Mouse (Mus musculus) C2C12 (cell line): Measurements from ENCODE around the gene Rest. TPM values are rescaled to one million over a fixed set of nuclear protein-coding genes. Genes with fewer than 3 reads are reported as not detected.

Source experiments
- H3K27me3 ChIP-seq: one replicate; pipeline ENCODE4 v1.6.1; 2011; ENCODE audit not compliant: control insufficient read depth, insufficient read depth, insufficient read length
- H3K36me3 ChIP-seq: one replicate; pipeline ENCODE4 v1.6.1; 2011; ENCODE audit not compliant: control insufficient read depth, insufficient read depth
- H3K4me3 ChIP-seq: one replicate; pipeline ENCODE4 v1.5.1; 2011; ENCODE audit warnings: mild to moderate bottlenecking, control low read depth; ENCODE audit not compliant: poor library complexity, insufficient read depth, severe bottlenecking
- H3K79me2 ChIP-seq: one replicate; pipeline ENCODE4 v1.6.1; 2011; ENCODE audit not compliant: control insufficient read depth, insufficient read depth
- H3K79me3 ChIP-seq: one replicate; pipeline ENCODE4 v1.6.1; 2011; ENCODE audit warnings: low read depth, control low read depth
- H3ac ChIP-seq: one replicate; pipeline ENCODE3; 2011; ENCODE audit warnings: low read depth; ENCODE audit not compliant: control insufficient read depth, insufficient read length
- CEBPB ChIP-seq: IDR thresholded peaks from one replicate; pipeline ENCODE4 v1.6.1; 2011; ENCODE audit warnings: low read depth, mild to moderate bottlenecking, control low read depth, moderate library complexity
- CTCF ChIP-seq: IDR thresholded peaks from one replicate; pipeline ENCODE4 v1.5.1; 2011; ENCODE audit not compliant: control insufficient read depth, insufficient read depth, insufficient read length
- FOSL1 ChIP-seq: IDR thresholded peaks from one replicate; pipeline ENCODE4 v1.8.0; 2011; ENCODE audit warnings: mild to moderate bottlenecking, low read length; ENCODE audit not compliant: poor library complexity, insufficient read depth, severe bottlenecking
- MAX ChIP-seq: IDR thresholded peaks from one replicate; pipeline ENCODE4 v1.6.1; 2011; ENCODE audit warnings: mild to moderate bottlenecking, control low read depth
- MYOD1 ChIP-seq: IDR thresholded peaks from one replicate; pipeline ENCODE4 v1.6.1; 2011; ENCODE audit warnings: low read depth; ENCODE audit not compliant: control insufficient read depth, insufficient read length
- MYOG ChIP-seq: IDR thresholded peaks from one replicate; pipeline ENCODE4 v1.6.1; 2011; ENCODE audit not compliant: control insufficient read depth, insufficient read length; ENCODE audit errors: extremely low read depth
- USF1 ChIP-seq: IDR thresholded peaks from one replicate; pipeline ENCODE4 v1.6.1; 2011; ENCODE audit warnings: low read depth, mild to moderate bottlenecking, control low read depth, moderate library complexity
- polyA plus RNA-seq: library from polyadenylated mRNA; unstranded; fragments of >200 nt; fragmentation: generic; extraction: Trizol; gene quantifications from one replicate; pipeline ENCODE4 v1.2.1, GENCODE M21; 2012; ENCODE audit warnings: missing spikeins

The Rest gene
- polyA plus RNA-seq, 1 experiment: 7.1 TPM

- TF ChIP-seq CEBPB (no peak), USF1 (no peak), MYOG (no peak), MYOD1 (no peak), MAX (no peak), FOSL1 (no peak), CTCF (no peak)
- Histone ChIP-seq H3ac (no peak overlapping the region), H3K79me2 (peaks cover 66% of the 10 kb centered on the region), H3K36me3 (peaks cover 31% of the 10 kb centered on the region), H3K79me3 (peaks cover 54% of the 10 kb centered on the region), H3K4me3 (no peak overlapping the region), H3K27me3 (no peaks in the 10 kb centered on the region)
Measured at GRCm38 (mm10) chr5:77267441-77267840, 2.1 kb downstream of the Rest start.

GRCm38 (mm10) chr5:77267957-77268624, 2.8 kb downstream of the Rest start:
- Histone ChIP-seq H3K4me3 (no peak overlapping the region), H3ac (no peak overlapping the region), H3K27me3 (no peaks in the 10 kb centered on the region), H3K36me3 (peaks cover 36% of the 10 kb centered on the region), H3K79me3 (peaks cover 58% of the 10 kb centered on the region), H3K79me2 (peaks cover 73% of the 10 kb centered on the region)
- TF ChIP-seq MYOD1: no peak
- TF ChIP-seq USF1: no peak
- no peak for TF ChIP-seq CTCF
- TF ChIP-seq MAX: no peak
- no peak for TF ChIP-seq FOSL1
- TF ChIP-seq MYOG: no peak
- no peak for TF ChIP-seq CEBPB

- no peak overlapping the region for H3ac ChIP-seq
- H3K79me2 ChIP-seq: peaks cover 86% of the 10 kb centered on the region
- TF ChIP-seq CTCF (no peak), MAX (no peak), MYOD1 (no peak), FOSL1 (no peak), USF1 (no peak), MYOG (no peak), CEBPB (no peak)
- H3K79me3 ChIP-seq: peaks cover 71% of the 10 kb centered on the region
- peaks cover 46% of the 10 kb centered on the region for H3K36me3 ChIP-seq
- H3K27me3 ChIP-seq: no peaks in the 10 kb centered on the region
- no peak overlapping the region for H3K4me3 ChIP-seq
Measured at GRCm38 (mm10) chr5:77269399-77269798, 4.1 kb downstream of the Rest start.

- Histone ChIP-seq H3K36me3 (peaks cover 80% of the 10 kb centered on the region), H3K27me3 (no peaks in the 10 kb centered on the region), H3K79me3 (peaks cover 72% of the 10 kb centered on the region), H3K4me3 (no peak overlapping the region), H3ac (no peak overlapping the region), H3K79me2 (peaks cover 93% of the 10 kb centered on the region)
- TF ChIP-seq CEBPB (no peak), USF1 (no peak), MAX (no peak), FOSL1 (no peak), MYOG (no peak), CTCF (no peak), MYOD1 (no peak)
Measured at GRCm38 (mm10) chr5:77273151-77273550, 7.9 kb downstream of the Rest start.

GRCm38 (mm10) chr5:77275950-77276349, 10.7 kb downstream of the Rest start:
- H3K79me2 ChIP-seq: peaks cover 90% of the 10 kb centered on the region
- H3K27me3 ChIP-seq: no peaks in the 10 kb centered on the region
- H3K4me3 ChIP-seq: no peak overlapping the region
- peaks cover 67% of the 10 kb centered on the region for H3K36me3 ChIP-seq
- TF ChIP-seq FOSL1 (no peak), MYOG (no peak), USF1 (no peak), MYOD1 (no peak), CEBPB (no peak), CTCF (no peak)
- H3ac ChIP-seq: no peak overlapping the region
- H3K79me3 ChIP-seq: peaks cover 51% of the 10 kb centered on the region
